Mouse (Mus musculus): ENCODE measurements at regions not wholly inside any gene's neighbourhood (a gene's known extent, or its start where the extent isn't known, plus 50 kb on each side); places are given as distances from the start of the nearest gene placed in this dataset.

GRCm38 (mm10) chr16:92998689-92999088 lies 172.7 kb upstream of the Runx1 start:
- no peak for DNase-seq

- no peak for DNase-seq
These were observed 171.7 kb upstream of the Runx1 start for GRCm38 (mm10) chr16:92997636-92998035.

GRCm38 (mm10) chr16:92995993-92996350 lies 170.0 kb upstream of the Runx1 start:
- DNase-seq = peak; percentile 24

- DNase-seq = no peak
These were observed 169.4 kb upstream of the Runx1 start for GRCm38 (mm10) chr16:92995132-92995992.

GRCm38 (mm10) chr16:92992876-92993275 lies 166.9 kb upstream of the Runx1 start:
- no peak for DNase-seq

GRCm38 (mm10) chr16:92991405-92991804 lies 165.5 kb upstream of the Runx1 start:
- peak; percentile 26 for DNase-seq

- DNase-seq = no peak
These were observed 162.5 kb upstream of the Runx1 start for GRCm38 (mm10) chr16:92988416-92988815.

GRCm38 (mm10) chr16:92988000-92988399 lies 162.1 kb upstream of the Runx1 start:
- DNase-seq = no peak

GRCm38 (mm10) chr16:92985768-92986167 lies 159.8 kb upstream of the Runx1 start:
- no peak for DNase-seq

GRCm38 (mm10) chr16:92982934-92983333 lies 157.0 kb upstream of the Runx1 start:
- no peak for DNase-seq

GRCm38 (mm10) chr16:92979620-92980330 lies 153.8 kb upstream of the Runx1 start:
- no peak for DNase-seq

- no peak for DNase-seq
These were observed 150.1 kb upstream of the Runx1 start for GRCm38 (mm10) chr16:92976097-92976496.

GRCm38 (mm10) chr16:92975090-92975489 lies 149.1 kb upstream of the Runx1 start:
- no peak for DNase-seq

GRCm38 (mm10) chr16:92972681-92973080 lies 146.7 kb upstream of the Runx1 start:
- no peak for DNase-seq

- DNase-seq = no peak
These were observed 146.0 kb upstream of the Runx1 start for GRCm38 (mm10) chr16:92971956-92972355.

GRCm38 (mm10) chr16:92970587-92970986 lies 144.6 kb upstream of the Runx1 start:
- no peak for DNase-seq

- no peak for DNase-seq
These were observed 143.1 kb upstream of the Runx1 start for GRCm38 (mm10) chr16:92969036-92969435.

GRCm38 (mm10) chr16:92966069-92966866 lies 140.3 kb upstream of the Runx1 start:
- DNase-seq = no peak

GRCm38 (mm10) chr16:92965651-92966050 lies 139.7 kb upstream of the Runx1 start:
- no peak for DNase-seq

- no peak for DNase-seq
These were observed 137.6 kb upstream of the Runx1 start for GRCm38 (mm10) chr16:92963582-92963981.

- no peak for DNase-seq
These were observed 135.4 kb upstream of the Runx1 start for GRCm38 (mm10) chr16:92961361-92961760.

GRCm38 (mm10) chr16:92960740-92961139 lies 134.8 kb upstream of the Runx1 start:
- DNase-seq = no peak

GRCm38 (mm10) chr16:92958967-92959366 lies 133.0 kb upstream of the Runx1 start:
- no peak for DNase-seq

All from kidney, adult 11 months (tissue).